Mouse (Mus musculus) gastrocnemius, postnatal 4 days (tissue): ENCODE results near the gene 8030474K03Rik. TPM values are rescaled to one million over a fixed set of nuclear protein-coding genes. Genes with fewer than 3 reads are reported as not detected.
"Not testable (repeated sequence)": the region's sequence is repeated elsewhere in the genome, so short reads cannot be mapped to it uniquely, and the experiment has no call there.

Source experiments
- DNase-seq, 2 experiments: peaks; one replicate each; pipeline ENCODE4 v3.0.0; 2021 to 2022; ENCODE audit warnings: low spot score in 2 of 2, mixed read lengths in 2 of 2
- long read RNA-seq, 2 experiments: library from polyadenylated mRNA; stranded (forward); transcript quantifications; one replicate each; pipeline ENCODE4 v2.0.0; 2021
- total RNA-seq, 2 experiments: library from RNA; stranded (reverse); gene quantifications; 2 replicates each; pipeline ENCODE4 v1.2.3; 2021

The 8030474K03Rik gene
- total RNA-seq, result not detected
- long read RNA-seq, experiment 1, result 0 reads
- long read RNA-seq, experiment 2, result 0 reads

- no peak for DNase-seq
Observed at GRCm38 (mm10) chrX:101794342-101794741, at the start of gene 8030474K03Rik, which contains the start of gene Gm4779. 8030474K03Rik (plus strand) TSS chrX:101794656. Gm4779 (minus strand) TSS chrX:101794423.

GRCm38 (mm10) chrX:101750144-101750543, 44.3 kb upstream of the 8030474K03Rik start:
- DNase-seq, result no peak

GRCm38 (mm10) chrX:101754478-101754877, 40.0 kb upstream of the 8030474K03Rik start:
- DNase-seq, result no peak

DNA sequence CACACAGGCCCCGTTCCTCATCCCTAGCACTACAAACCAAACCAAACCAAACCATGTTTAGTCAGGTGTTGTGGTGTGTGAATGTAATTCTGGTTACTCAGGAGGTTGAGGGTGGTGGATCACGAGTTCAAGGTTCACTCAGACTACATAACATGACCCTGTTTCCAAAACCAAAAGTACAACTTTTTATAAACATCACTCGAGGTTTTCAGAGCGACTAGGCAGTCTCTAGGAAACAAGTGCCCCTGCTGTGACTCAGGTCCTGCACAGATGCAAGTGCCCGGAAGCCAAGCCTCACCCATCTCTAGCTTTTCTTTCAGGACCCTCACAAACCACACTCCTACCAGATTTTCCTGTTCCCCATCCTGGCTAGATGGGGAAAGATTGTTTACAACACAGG, 29.8 kb upstream of the 8030474K03Rik start:
- DNase-seq, result no peak

DNA sequence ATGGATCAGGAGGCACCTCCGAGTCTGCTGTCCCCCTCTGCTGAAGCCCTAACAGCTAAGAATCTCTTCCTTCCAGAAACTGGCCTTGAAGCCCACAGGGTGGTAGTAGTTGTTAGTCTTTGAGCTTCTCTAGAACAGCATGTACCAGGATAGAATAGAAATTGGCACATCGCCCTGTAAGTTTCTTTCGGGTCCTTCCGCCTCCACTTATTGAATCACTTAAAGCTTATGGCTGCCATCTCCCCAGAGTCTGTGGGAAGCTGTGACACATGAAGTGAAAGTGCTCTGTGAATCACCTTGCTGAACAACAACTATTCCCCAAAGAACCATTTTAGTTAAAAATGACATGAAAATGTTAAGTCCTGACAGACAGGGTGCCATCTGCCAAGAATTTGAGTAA, 29.3 kb upstream of the 8030474K03Rik start:
- DNase-seq, result no peak

DNA sequence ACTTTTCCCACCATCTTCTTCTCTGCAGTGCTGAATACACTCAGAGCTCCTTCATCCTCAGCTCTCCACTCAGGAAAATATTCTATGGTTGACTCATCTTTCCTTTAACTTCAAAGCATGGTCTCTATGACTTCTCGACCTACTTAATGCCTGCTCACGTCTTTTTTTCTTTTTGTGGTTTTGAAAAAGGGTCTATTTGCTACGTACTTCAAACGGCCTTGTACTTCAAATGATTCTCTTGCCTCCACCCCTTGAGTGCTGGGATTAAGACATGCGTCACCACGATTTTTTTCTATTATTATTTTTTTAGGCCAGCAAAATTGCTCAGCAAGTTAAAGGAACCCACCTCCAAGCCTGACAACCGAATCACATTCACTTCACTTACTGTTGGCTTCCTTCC, 27.2 kb upstream of the 8030474K03Rik start:
- DNase-seq, result no peak

DNA sequence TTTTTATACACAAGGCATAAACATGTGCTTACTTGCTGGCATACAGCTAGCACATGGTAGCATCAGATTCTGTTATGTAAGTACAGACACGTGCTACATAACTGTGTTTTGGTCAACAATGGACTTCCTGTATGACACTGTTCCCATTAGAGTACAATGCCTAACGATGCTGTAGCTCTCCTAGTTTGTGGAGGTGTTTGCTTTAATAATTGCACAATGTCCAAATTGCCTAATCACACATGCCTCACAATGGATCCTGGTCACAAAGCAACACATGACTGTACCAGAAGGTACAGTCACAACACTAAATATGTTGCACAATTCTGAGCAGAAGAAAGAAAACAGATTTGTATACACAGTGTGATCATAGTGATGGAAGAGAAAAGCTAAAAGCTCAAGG, 25.0 kb upstream of the 8030474K03Rik start:
- no peak for DNase-seq

- no peak for DNase-seq
Observed at GRCm38 (mm10) chrX:101770307-101770706, 24.1 kb upstream of the 8030474K03Rik start.

DNA sequence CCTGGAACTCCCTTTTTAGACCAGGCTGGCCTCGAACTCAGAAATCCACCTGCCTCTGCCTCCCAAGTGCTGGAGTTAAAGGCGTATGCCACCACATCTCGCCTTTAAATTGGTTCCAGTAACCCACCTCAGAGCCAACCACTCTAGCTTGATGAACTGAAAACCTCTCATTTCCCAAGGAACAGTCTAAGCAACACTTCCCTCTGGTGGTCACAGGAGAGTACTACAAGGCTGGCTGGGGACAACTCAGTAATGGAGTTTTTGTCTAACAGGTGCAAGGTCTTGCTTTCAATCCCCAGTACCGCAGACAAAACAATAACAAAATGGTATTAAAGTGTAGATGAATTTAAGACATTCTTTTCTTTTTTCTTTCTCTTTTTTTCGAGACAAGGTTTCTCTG, 22.4 kb upstream of the 8030474K03Rik start:
- DNase-seq, result no peak

DNA sequence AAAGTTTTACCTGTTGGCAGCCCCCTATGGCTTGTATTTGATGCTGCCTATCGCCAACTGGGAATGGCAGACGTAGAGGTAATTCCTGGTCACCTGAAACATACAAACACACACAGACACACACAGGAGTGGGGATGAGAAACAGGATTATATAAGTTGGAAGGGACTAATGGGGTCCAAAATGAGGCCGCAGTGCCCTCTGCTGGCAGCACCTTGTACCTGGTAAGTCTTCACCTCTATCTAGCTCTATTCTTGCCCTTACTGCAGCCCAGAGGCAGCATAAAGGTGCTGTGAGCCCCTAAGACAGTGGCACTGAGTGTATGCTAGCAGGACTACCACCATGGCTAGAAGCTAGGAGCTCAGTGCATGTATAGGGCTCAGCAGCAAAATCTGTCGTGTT, 2.9 kb upstream of the 8030474K03Rik start:
- DNase-seq, result peak; percentile 13 to 31

DNA sequence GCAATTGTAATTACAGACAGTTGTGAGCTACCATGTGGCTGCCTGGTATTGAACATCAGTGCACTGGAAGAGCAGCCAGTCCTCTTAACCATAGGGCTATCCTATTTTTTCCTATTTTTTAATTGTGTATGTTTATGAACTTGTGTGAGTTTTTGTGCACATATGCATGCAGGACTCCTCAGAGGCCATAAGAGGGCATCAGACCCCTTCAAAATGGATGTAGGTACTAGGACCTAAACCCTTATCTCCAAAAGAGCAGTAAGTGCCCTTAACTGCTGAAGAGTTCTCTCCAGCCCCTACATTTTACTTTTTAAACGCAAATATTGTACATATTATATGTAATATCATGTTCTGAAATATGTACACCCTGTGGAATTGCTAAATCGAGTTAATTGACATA, 11.1 kb downstream of the 8030474K03Rik start:
- no peak for DNase-seq

DNA sequence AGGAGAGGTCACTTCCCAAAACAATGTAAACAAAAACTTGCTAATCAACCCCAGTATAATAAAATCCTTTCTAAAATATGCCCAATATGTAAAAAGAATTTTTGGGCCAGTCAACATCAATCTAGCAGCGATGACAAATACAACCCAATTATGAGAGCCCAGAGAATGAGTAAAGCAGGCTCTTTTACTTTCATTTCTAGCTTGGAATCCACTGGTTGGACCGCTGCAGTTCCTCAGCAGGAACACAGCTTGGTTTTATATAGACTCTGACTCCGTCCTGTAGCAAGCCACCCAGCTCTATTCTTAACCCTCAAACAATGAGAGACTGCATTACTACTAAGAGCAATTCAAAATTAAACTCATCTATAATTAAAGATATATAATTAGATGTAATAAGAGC, 17.3 kb downstream of the 8030474K03Rik start:
- DNase-seq, result no peak

DNA sequence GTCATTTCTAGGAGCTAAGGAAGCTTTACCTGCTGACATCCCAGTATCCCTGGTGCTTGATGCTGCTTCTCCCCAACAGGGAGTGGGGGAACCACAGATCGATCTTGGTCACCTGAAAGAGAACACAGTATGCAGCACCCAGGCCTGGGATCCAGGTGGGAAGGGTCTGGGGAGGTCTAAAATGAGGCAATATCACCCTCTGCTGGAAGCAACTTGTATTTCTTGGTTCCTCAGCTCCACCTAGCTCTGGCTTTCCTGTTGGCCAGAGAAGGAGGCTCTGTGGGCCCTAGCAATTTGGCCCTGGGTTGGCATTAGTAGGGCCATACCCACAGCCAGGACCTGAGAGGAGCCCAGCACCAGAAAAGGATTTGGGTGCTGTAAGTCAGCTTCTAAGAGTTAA, 24.7 kb downstream of the 8030474K03Rik start:
- DNase-seq, result no peak

GRCm38 (mm10) chrX:101819980-101820379, 25.5 kb downstream of the 8030474K03Rik start:
- not testable (repeated sequence) for DNase-seq

- no peak for DNase-seq
Observed at GRCm38 (mm10) chrX:101847191-101847795, 52.8 kb downstream of the 8030474K03Rik start.

Other genes starting within 250 kb of the 8030474K03Rik start
- gene Ogt, start 154.6 kb upstream of the 8030474K03Rik start, total RNA-seq, result 100 to 1,000 TPM in 1 of 2 experiments, 10 to 100 TPM in 1; 95.0 to 110 TPM
- under 1 TPM; 0.54 to 0.61 TPM for gene Cxcr3, start 60.4 kb upstream of the 8030474K03Rik start, total RNA-seq
- not detected for gene Gm4779, start 233 bp upstream of the 8030474K03Rik start, total RNA-seq
- 10 to 100 TPM; 12.5 to 13.0 TPM for gene Nhsl2, start 54.7 kb downstream of the 8030474K03Rik start, total RNA-seq